Mouse (Mus musculus) midbrain, embryonic 15.5 days (tissue): ENCODE results near the gene Ikbkg. TPM values are rescaled to one million over a fixed set of nuclear protein-coding genes. Genes with fewer than 3 reads are reported as not detected.
"Not testable (repeated sequence)": the region's sequence is repeated elsewhere in the genome, so short reads cannot be mapped to it uniquely, and the experiment has no call there.

Experiments used
- ATAC-seq: fragments of 200-750 bp; cut with Nextera tagmentation; replicated peaks from 2 replicates; pipeline ENCODE4 v1.8.0; 2017; ENCODE audit warnings: moderate TSS enrichment
- H3K27ac ChIP-seq: fragments of 300-500 bp; sonication (generic); 2 replicates; pipeline ENCODE4 v1.5.1; 2015; ENCODE audit warnings: mild to moderate bottlenecking, inconsistent platforms
- H3K27me3 ChIP-seq: fragments of 300-500 bp; sonication (generic); replicated peaks from 2 replicates; pipeline ENCODE4 v1.6.1; 2015; ENCODE audit warnings: inconsistent platforms
- H3K36me3 ChIP-seq: fragments of 300-500 bp; sonication (generic); replicated peaks from 2 replicates; pipeline ENCODE4 v1.6.1; 2015; ENCODE audit warnings: inconsistent platforms
- H3K4me1 ChIP-seq: fragments of 300-500 bp; sonication (generic); 2 replicates; pipeline ENCODE4 v1.6.1; 2015; ENCODE audit warnings: inconsistent platforms
- H3K4me2 ChIP-seq: fragments of 300-500 bp; sonication (generic); 2 replicates; pipeline ENCODE4 v1.6.1; 2015; ENCODE audit warnings: inconsistent platforms, mild to moderate bottlenecking, moderate library complexity
- H3K4me3 ChIP-seq: fragments of 300-500 bp; sonication (generic); 2 replicates; pipeline ENCODE4 v1.5.1; 2015; ENCODE audit warnings: mild to moderate bottlenecking, inconsistent platforms
- H3K9ac ChIP-seq: fragments of 300-500 bp; sonication (generic); 2 replicates; pipeline ENCODE4 v1.6.1; 2015; ENCODE audit warnings: mild to moderate bottlenecking, inconsistent platforms
- H3K9me3 ChIP-seq: fragments of 300-500 bp; sonication (generic); 2 replicates; pipeline ENCODE4 v1.6.1; 2016; ENCODE audit warnings: inconsistent platforms
- WGBS: fragments of 180-500 bp; shearing (Covaris S2); methylation state at CpG from one replicate; pipeline ENCODE4 v1.1.7; 2015; ENCODE audit warnings: mixed read lengths; 5-methylcytosine and 5-hydroxymethylcytosine counted together
- polyA plus RNA-seq: library from polyadenylated mRNA; unstranded; fragments of >200 nt; fragmentation: Nextera tagmentation; extraction: Ambion mirVana; gene quantifications from 2 replicates; pipeline ENCODE4 v1.2.1, GENCODE M21; 2015

Gene Ikbkg
- polyA plus RNA-seq, 1 experiment from 2014 or later, result 15.2 TPM

DNA sequence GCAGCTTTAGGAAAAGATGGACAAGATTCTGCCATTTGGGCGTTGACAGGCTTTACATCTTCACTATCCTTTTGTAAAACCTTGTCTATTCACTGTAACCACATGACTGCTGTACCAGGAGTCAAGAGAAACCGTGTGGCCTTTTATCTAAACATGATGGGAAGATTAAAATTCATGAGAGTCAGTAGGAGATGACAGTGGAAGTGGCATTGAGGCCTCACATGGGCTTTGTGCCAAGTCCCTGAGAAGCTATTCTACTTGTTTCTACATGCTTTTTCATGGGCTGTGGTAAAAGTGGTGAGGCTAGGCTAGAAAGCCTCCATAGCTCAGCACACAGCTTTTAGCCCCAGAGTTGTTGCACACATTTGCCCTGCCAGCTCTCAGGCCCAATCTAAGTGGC is 15.2 kb downstream of the Ikbkg start:
- Histone ChIP-seq H3K4me2 (no peak overlapping the region), H3K27me3 (no peaks in the 10 kb centered on the region), H3K4me1 (no peaks in the 10 kb centered on the region), H3K4me3 (no peak overlapping the region), H3K9ac (no peak overlapping the region), H3K9me3 (no peaks in the 10 kb centered on the region), H3K27ac (no peak overlapping the region), H3K36me3 (no peaks in the 10 kb centered on the region)
- ATAC-seq, result no peak
- 31% methylated on average over 2 of the region's 2 CpGs for WGBS

DNA sequence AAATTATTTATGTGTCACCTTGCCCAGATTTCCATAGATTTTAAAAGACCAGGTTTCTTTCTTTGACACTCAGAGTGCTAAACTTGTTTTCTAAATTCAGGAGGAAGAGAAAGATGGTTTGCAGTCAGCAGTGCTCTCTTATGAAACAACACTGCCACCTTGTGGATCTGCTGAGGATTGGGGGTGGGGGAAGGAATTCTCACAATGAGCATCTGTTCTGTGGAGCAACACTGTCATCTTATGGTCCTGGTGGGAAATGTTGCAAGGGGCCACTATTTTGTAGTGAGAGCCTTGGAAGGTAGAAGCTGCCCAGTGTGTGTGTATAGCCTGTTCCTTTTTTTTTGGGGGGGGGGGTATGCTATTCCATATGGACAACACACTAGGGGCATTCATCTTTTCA is 20.3 kb downstream of the Ikbkg start:
- Histone ChIP-seq H3K27me3 (no peaks in the 10 kb centered on the region), H3K4me1 (no peaks in the 10 kb centered on the region), H3K36me3 (no peaks in the 10 kb centered on the region), H3K9me3 (no peaks in the 10 kb centered on the region), H3K4me3 (no peak overlapping the region), H3K4me2 (no peak overlapping the region), H3K27ac (no peak overlapping the region), H3K9ac (no peak overlapping the region)
- ATAC-seq, result peak; percentile 79

DNA sequence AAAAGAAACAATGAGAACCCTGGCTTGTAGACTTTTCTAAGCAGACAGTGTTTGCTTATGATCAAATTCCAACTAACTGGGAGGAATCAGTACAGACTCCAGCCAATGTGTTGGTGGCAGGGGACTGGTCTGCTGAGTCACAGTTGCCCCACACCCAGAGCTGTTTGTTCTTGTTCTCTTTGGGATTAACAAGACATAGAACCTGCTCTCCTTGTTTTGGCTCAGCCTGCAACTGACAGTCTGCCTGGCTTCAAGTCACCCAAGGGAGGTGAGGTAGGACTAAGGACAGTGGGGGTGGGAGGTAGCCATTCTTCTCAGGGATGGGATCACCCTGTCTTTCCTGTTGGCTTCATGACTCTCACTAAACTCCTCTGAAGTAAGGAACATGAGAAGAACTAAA is 31.4 kb downstream of the Ikbkg start:
- Histone ChIP-seq H3K27me3 (no peaks in the 10 kb centered on the region), H3K9ac (no peak overlapping the region), H3K9me3 (no peaks in the 10 kb centered on the region), H3K4me3 (no peak overlapping the region), H3K27ac (no peak overlapping the region), H3K4me1 (peaks cover 8% of the 10 kb centered on the region), H3K4me2 (no peak overlapping the region), H3K36me3 (no peaks in the 10 kb centered on the region)
- ATAC-seq, result no peak

DNA sequence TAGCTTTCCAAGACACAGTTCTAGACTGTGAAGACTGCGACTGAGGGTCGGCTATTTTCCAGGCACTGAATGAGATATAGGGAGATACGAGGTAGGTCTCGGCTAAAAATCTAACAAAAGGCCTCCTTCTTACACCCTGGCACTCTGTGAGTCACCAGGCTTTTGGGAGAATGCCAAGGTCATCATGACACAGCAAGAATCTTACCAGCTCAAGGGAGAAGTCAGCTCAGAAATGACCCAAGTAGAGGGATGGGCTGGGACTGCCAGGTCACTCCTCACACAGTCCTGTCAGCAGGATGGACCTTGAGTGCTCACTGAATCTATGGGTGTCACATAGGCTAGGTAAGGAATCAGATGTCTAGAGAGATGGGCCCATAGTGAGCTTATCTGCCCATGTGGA is 32.1 kb downstream of the Ikbkg start:
- H3K4me3 ChIP-seq, result no peak overlapping the region
- peaks cover 10% of the 10 kb centered on the region for H3K4me1 ChIP-seq
- no peak overlapping the region for H3K27ac ChIP-seq
- no peak overlapping the region for H3K9ac ChIP-seq
- H3K4me2 ChIP-seq, result no peak overlapping the region
- H3K9me3 ChIP-seq, result no peaks in the 10 kb centered on the region
- 92% methylated on average over 4 of the region's 4 CpGs for WGBS
- no peaks in the 10 kb centered on the region for H3K27me3 ChIP-seq
- H3K36me3 ChIP-seq, result no peaks in the 10 kb centered on the region
- no peak for ATAC-seq

DNA sequence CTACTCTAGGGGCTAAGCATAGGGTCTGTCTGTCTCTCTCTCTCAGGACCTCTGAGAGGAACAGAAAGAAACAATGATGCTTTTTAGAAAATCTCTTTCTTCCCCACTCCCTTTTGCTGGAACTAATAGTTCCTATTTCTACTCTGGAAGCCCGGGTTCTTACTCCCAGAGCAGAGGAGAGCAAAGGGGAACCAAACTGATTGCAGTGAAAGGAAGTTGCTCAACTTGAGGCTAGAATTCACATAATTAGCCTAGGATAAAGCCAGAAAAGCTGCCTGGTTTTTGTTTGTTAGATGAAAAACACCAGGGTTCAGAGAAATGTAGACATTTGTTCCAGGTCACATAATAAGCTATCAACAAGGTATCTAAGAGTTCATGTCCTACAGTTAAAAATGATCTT is 33.2 kb downstream of the Ikbkg start:
- ATAC-seq, result no peak
- no peak overlapping the region for H3K27ac ChIP-seq
- WGBS, result 83% methylated on average over 1 of the region's 1 CpGs

DNA sequence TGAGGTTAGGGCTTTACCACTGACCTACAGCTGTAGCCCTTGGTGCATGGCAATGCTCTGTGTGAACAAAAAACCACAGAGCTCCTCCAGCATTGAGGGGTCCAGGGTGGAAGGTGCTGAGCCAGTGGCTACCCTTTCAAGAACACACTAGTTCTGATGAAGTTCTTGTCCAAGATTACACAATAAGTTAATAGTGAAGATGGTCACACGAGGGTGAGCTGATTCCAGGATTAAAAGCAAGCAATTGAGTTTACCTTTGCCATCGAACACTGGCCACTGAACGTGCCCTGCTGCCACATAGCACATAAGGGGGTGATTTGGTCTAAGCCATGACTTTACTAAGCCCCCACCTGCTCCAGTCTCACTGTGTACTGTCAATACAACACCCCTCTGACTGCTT is 34.0 kb downstream of the Ikbkg start:
- no peak overlapping the region for H3K9ac ChIP-seq
- H3K4me3 ChIP-seq, result no peak overlapping the region
- no peak for ATAC-seq
- H3K4me1 ChIP-seq, result peaks cover 12% of the 10 kb centered on the region
- 77% methylated on average over 3 of the region's 3 CpGs for WGBS
- H3K27ac ChIP-seq, result no peak overlapping the region
- H3K9me3 ChIP-seq, result no peaks in the 10 kb centered on the region
- no peak overlapping the region for H3K4me2 ChIP-seq
- no peaks in the 10 kb centered on the region for H3K36me3 ChIP-seq
- H3K27me3 ChIP-seq, result no peaks in the 10 kb centered on the region

More for the DNA sequence above, 33.2 kb downstream of the Ikbkg start:
- Histone ChIP-seq H3K4me3 (no peak overlapping the region), H3K4me1 (peaks cover 12% of the 10 kb centered on the region), H3K36me3 (no peaks in the 10 kb centered on the region), H3K9me3 (no peaks in the 10 kb centered on the region), H3K4me2 (no peak overlapping the region), H3K9ac (no peak overlapping the region), H3K27me3 (no peaks in the 10 kb centered on the region)

DNA sequence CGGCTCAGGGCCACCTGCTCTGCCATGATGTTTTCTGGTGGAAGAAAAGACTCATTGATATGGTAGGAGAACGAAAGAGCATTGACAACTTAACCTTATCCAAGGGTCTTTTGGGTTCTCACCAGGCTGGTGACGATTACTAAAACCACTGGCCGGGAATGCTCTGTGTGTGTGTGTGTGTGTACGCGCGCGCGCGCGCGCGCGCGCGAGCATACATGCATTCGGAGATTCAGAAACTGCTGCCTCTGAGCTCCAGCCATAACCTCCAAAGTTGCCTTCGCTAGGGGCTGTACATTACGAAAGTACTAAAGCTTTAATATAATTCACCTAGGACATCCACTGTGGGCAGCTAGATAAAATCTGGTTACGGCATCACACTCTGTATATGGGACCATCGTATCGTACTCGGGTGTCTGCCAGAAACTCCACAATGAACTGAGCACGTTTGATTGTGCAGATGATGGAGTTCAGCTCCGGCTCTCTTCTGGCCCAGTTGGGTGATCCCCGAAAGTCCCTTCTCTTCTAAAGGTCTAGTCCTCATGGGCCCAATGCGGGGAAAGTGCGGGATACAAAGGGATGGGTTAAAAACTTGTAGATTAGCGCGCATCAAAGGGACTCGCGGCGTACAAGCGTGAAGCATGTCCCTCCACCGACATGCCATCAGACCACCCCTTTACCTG is 35.2 kb downstream of the Ikbkg start:
- 25% methylated on average over 35 of the region's 35 CpGs for WGBS
- ATAC-seq, result peak; percentile 60
- peak overlapping the region; percentile 92 for H3K27ac ChIP-seq
- H3K27me3 ChIP-seq, result no peaks in the 10 kb centered on the region
- H3K4me1 ChIP-seq, result peaks cover 12% of the 10 kb centered on the region
- H3K4me2 ChIP-seq, result peak overlapping the region; percentile 63
- no peaks in the 10 kb centered on the region for H3K36me3 ChIP-seq
- H3K4me3 ChIP-seq, result peak overlapping the region; percentile 52
- H3K9ac ChIP-seq, result peak overlapping the region; percentile 44
- H3K9me3 ChIP-seq, result no peaks in the 10 kb centered on the region

DNA sequence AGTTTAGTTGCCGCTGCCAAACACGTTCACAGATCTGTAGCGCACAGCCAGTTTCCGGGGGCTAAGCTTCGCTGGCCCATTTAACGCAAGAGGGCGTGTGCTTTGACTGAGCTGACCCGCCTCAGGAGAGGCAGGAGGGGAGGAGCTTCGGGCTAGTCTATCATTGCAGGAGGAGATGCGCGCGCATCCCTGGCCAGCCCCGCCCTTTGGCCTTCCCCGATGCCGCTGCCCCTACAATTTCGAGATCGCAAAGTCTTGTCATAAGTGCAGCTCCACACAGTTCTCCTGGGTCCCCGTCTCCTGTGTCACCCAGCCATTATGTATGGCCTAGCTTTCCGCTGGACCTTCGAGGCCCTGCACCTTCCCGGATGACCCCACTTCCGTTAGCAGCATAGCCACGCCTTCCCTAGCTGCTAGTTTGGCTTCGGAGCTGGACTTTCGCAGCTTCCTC is 35.8 kb downstream of the Ikbkg start, which contains the start of gene G6pdx:
Gene G6pdx (minus strand): TSS at position 369 of the 451 bp plus-strand sequence.
- H3K4me3 ChIP-seq, result peak within 1 kb of the TSS; percentile 52
- H3K4me1 ChIP-seq, result peaks cover 12% of the 10 kb centered on the region
- 29% methylated on average over 25 of the region's 25 CpGs for WGBS
- peak within 1 kb of the TSS; percentile 44 for H3K9ac ChIP-seq
- no peaks in the 10 kb centered on the region for H3K27me3 ChIP-seq
- no peaks in the 10 kb centered on the region for H3K9me3 ChIP-seq
- no peaks in the 10 kb centered on the region for H3K36me3 ChIP-seq
- peak within 1 kb of the TSS; percentile 92 for H3K27ac ChIP-seq
- peak within 1 kb of the TSS; percentile 63 for H3K4me2 ChIP-seq
- peak; percentile 90 for ATAC-seq

DNA sequence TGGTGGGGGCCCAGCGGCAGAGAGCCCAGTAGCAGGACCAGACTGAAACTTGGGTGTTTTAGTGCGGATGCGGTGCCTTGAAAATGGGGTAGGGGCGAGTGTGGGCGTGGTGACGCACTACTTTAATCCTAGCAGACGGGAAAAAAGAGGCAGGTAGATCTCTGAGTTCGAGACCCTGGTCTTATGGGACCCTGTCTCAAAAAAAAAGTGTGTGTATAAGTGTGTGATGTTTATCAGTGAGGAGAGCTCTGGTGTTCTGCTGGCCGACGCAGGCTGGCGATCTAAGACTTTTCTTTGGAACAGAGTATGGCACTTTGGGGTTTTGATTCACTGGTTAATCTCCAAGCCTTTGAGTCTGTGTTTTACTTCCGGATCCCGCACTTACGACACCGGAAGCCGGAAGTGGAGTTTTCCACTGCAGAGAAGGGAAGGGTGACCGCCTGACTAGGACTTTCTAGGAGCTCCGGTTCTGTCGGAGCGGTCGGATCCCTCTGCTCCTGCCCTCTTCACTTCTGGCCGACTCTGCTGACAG is 36.3 kb downstream of the Ikbkg start:
- ATAC-seq, result peak; percentile 80
- Histone ChIP-seq H3K27ac (peak overlapping the region; percentile 92), H3K4me1 (peaks cover 12% of the 10 kb centered on the region), H3K27me3 (no peaks in the 10 kb centered on the region), H3K4me3 (peak overlapping the region; percentile 52), H3K9ac (peak overlapping the region; percentile 44), H3K36me3 (no peaks in the 10 kb centered on the region), H3K4me2 (peak overlapping the region; percentile 63), H3K9me3 (no peaks in the 10 kb centered on the region)
- 20% methylated on average over 22 of the region's 22 CpGs for whole genome bisulfite sequencing

DNA sequence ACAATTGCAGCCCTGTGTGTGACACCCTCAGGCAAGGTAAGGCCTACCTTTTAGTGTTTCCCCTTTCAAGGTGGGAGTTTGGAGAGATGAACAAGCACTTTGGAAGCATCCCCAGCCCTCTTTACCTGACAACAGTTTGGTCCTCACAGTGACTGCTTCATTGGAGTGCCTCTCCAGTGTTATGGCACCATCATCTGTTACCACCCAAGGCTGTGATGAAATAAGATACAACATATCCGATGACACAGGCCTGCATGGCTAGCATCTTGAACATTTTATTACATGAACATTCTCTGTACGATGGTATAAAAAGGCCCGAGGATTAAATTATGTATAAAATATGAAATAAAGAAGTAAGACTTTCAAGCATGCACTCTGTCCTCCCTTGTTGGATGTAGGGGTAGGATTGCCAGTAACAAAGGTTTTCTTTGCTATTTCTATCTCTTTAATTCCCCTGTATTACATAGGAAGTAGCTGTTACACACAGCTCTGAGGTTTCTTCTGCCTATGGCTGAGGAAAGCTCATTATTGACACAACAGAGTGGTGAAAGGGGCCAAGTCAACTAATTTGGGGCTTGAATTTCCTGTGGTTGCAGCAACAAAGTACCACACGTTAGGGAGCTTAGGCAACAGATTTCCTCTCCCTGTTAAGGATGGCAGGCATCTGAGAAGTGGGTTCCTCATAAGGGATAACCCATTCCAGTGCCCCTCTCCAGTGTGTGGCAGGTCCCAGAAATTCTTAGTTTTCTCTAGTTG is 58.2 kb downstream of the Ikbkg start:
- Histone ChIP-seq H3K36me3 (no peaks in the 10 kb centered on the region), H3K4me1 (no peaks in the 10 kb centered on the region), H3K4me2 (no peak overlapping the region), H3K9me3 (no peaks in the 10 kb centered on the region), H3K27me3 (no peaks in the 10 kb centered on the region), H3K27ac (no peak overlapping the region), H3K9ac (no peak overlapping the region), H3K4me3 (no peak overlapping the region)
- ATAC-seq, result no peak
- 78% methylated on average over 4 of the region's 4 CpGs for WGBS

DNA sequence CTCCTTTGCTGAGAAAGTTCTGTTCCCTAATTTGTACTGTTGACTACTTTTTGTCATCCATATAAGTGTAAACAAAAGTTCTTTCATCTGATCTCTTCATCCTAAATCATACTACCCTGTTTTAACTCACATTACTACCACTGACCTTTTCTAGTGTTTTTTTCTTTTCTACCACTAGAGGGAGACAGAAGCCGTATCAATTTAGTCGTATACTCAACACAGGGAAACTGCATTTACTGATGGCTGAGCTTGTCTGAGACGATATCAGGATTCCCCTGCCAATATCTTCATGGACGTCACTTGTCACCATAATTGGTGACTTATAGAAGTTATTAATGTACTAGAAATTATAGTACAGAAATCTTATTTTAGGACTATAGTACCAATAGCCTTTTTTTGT is 59.7 kb downstream of the Ikbkg start:
- Histone ChIP-seq H3K36me3 (no peaks in the 10 kb centered on the region), H3K9me3 (no peaks in the 10 kb centered on the region), H3K4me3 (no peak overlapping the region), H3K27me3 (no peaks in the 10 kb centered on the region), H3K4me2 (no peak overlapping the region), H3K27ac (no peak overlapping the region), H3K9ac (no peak overlapping the region), H3K4me1 (no peaks in the 10 kb centered on the region)
- WGBS, result 12% methylated on average over 4 of the region's 4 CpGs
- ATAC-seq, result peak; percentile 85

DNA sequence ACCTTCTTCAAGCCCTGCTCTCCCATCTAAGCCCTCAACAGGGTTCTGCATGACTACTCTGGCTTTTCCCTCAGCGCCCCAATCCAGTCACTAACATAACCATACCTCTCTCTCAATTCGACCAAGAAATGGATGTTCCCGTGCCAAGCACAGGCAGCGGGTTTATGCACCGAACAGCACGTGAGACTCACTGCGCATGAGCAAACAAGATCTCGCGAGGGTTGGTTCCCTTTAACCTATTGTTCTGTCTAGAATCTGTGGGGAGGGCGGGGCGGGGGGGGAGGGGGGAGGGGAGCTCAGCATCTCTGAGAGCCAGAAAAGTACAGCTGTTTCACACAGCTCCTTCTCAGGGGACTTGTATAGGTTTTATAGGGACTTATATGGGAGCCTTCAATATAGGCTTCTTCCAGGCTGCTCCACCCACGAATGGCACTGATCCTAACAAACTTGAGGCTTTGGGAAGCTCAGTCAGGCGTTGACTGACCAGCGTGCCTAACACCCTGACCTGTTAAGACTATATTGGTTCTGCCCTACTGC is 88.3 kb downstream of the Ikbkg start, which contains the start of gene Gm6880:
Gene Gm6880 (minus strand): TSS at position 51 of the 537 bp plus-strand sequence.
- not testable (repeated sequence) for H3K4me3 ChIP-seq, H3K27ac ChIP-seq, H3K9ac ChIP-seq, H3K4me1 ChIP-seq, ATAC-seq, H3K36me3 ChIP-seq, H3K4me2 ChIP-seq, H3K9me3 ChIP-seq, H3K27me3 ChIP-seq
- WGBS, result 73% methylated on average over 12 of the region's 14 CpGs
